Mouse (Mus musculus): Measurements from ENCODE around the gene Caap1. TPM values are rescaled to one million over a fixed set of nuclear protein-coding genes. Genes with fewer than 3 reads are reported as not detected.

Caap1 gene
- polyA plus RNA-seq, 1 experiment from 2014 or later, result 21.3 TPM

DNA sequence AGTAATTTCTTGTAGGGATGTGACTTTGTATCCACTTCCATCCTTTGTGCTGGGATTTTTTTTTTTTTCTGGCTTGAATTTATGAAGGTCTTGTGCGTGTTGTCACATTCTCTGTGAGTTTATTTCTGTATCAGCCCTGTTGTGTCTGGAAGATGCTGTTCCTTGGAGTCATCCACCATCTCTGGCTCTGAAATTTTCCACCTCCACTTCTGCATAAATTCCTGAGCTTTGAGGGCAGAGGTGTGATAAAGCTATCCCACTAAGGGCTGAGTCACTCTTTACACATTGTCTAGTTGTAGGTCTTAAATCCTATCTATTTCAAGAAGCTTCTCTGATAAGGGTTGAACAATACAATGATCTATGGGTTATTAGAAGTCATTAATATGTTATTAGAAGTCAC is 101.7 kb downstream of the Caap1 start:
- no peak overlapping the region for H3K4me3 ChIP-seq
- no peaks in the 10 kb centered on the region for H3K9me3 ChIP-seq
- no peaks in the 10 kb centered on the region for H3K27me3 ChIP-seq (ENCODE audit: insufficient read depth, poor library complexity, severe bottlenecking)
- no peaks in the 10 kb centered on the region for H3K4me1 ChIP-seq
- H3K36me3 ChIP-seq, result no peaks in the 10 kb centered on the region
- no peak overlapping the region for H3K27ac ChIP-seq
- 88% methylated on average over 1 of the region's 1 CpGs for WGBS
- no peak for DNase-seq (ENCODE audit: low spot score)

Other genes starting within 250 kb of the Caap1 start
- gene Gm10306, start 250 bp downstream of the Caap1 start, polyA plus RNA-seq (2016; fragmentation: Nextera tagmentation; extraction: Ambion mirVana), result not detected in 2 replicates
- gene Plaa, start 46.4 kb upstream of the Caap1 start, polyA plus RNA-seq (2016; fragmentation: Nextera tagmentation; extraction: Ambion mirVana), result 76.2 and 80.7 TPM in 2 replicates
- gene Ift74, start 57.7 kb upstream of the Caap1 start, polyA plus RNA-seq (2016; fragmentation: Nextera tagmentation; extraction: Ambion mirVana), result 13.9 and 21.5 TPM in 2 replicates
- 0.36 and 0.65 TPM in 2 replicates for gene Lrrc19, start 93.3 kb upstream of the Caap1 start, polyA plus RNA-seq (2016; fragmentation: Nextera tagmentation; extraction: Ambion mirVana)
- gene Tek, start 182.5 kb upstream of the Caap1 start, polyA plus RNA-seq (2016; fragmentation: Nextera tagmentation; extraction: Ambion mirVana), result 41.4 and 63.6 TPM in 2 replicates

Data from heart, embryonic 10.5 days (tissue).